Comparison of ENCODE assay signal across 15 mouse cellular contexts in the genomic region with DNA sequence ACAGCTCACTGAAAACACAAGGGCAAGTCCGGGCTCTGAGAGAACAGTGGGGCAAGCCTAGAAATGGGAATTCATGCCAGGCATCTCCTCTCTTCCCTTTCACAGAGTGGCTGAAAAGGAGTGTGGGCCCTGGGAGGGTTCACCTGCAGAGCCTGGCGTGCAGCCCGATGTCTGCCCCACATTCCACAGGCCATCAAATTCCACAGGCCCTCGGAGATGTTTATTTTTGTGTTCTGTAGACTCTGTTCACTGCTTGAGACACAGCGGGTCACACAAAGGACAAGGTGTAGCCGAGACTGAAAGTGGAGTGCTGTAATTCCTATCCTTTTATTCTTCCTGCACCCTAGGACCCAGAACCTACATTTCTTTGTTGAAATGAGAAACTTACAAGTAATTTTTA. TPM values are rescaled to one million over a fixed set of nuclear protein-coding genes. Genes with fewer than 3 reads are reported as not detected.
A peak's percentile ranks its signal among the peaks of the same experiment; 100 is the strongest.
DNase-seq lines count a peak whose midpoint lies in the region; ATAC-seq and TF ChIP-seq lines count a peak whose summit lies in the region.
"Had no signal": no experiment of that assay in that cellular context is flagged by ENCODE, and none has a peak within 500 bp of the region (broad histone marks: within the 10 kb centered on the region; RNA-seq: fewer than 3 reads in every experiment).

No protein-coding gene starts in this region.

- 33% methylated on average over 6 of the region's 6 CpGs for WGBS in heart, embryonic 10.5 days
- WGBS in lung, embryonic 14.5 days = 15% methylated on average over 6 of the region's 6 CpGs

- peak; percentile 87 for ATAC-seq in lung, embryonic 14.5 days (ENCODE audit: insufficient read depth)
- ATAC-seq in cerebellum, adult (ENCODE audit: insufficient number of reproducible peaks, low FRiP score, low TSS enrichment) = no peak
- ATAC-seq: hindbrain, postnatal 0 days; midbrain, embryonic 15.5 days had no signal

- H3K36me3 ChIP-seq in heart, embryonic 10.5 days = no peaks in the 10 kb centered on the region
- H3K36me3 ChIP-seq in lung, embryonic 14.5 days (ENCODE audit: insufficient read depth) = no peaks in the 10 kb centered on the region
- H3K36me3 ChIP-seq: midbrain, embryonic 15.5 days; neural tube, embryonic 12.5 days had no signal

- H3K9me3 ChIP-seq in heart, embryonic 10.5 days = no peaks in the 10 kb centered on the region
- no peaks in the 10 kb centered on the region for H3K9me3 ChIP-seq in lung, embryonic 14.5 days (ENCODE audit: low read depth, low read length)
- H3K9me3 ChIP-seq: midbrain, embryonic 15.5 days; neural tube, embryonic 12.5 days had no signal

- H3K4me1 ChIP-seq in heart, embryonic 10.5 days = peaks cover 12% of the 10 kb centered on the region
- 0 out of 2 replicates have a peak, but pooled peaks cover 8% of the 10 kb centered on the region for H3K4me1 ChIP-seq in lung, embryonic 14.5 days (ENCODE audit: insufficient read depth)
- H3K4me1 ChIP-seq: midbrain, embryonic 15.5 days; neural tube, embryonic 12.5 days had no signal

- no peaks in the 10 kb centered on the region for H3K27me3 ChIP-seq in heart, embryonic 10.5 days (ENCODE audit: insufficient read depth, poor library complexity, severe bottlenecking)
- H3K27me3 ChIP-seq in lung, embryonic 14.5 days (ENCODE audit: insufficient read depth, low read length) = no peaks in the 10 kb centered on the region
- H3K27me3 ChIP-seq: midbrain, embryonic 15.5 days; neural tube, embryonic 12.5 days had no signal

- no peak for DNase-seq in heart, embryonic 10.5 days (ENCODE audit: low spot score)
- no peak for DNase-seq in heart, postnatal 4 days
- DNase-seq in urinary bladder, postnatal 14 days (ENCODE audit: low spot score) = peak; percentile 9
- no peak for DNase-seq in urinary bladder, postnatal 36 days (ENCODE audit: low spot score in 2 of 2)
- peak; percentile 74 for DNase-seq in lung, embryonic 14.5 days
- no peak for DNase-seq in ovary, postnatal 10 days (ENCODE audit: low spot score)
- DNase-seq in retina, postnatal 1 day = no peak
- DNase-seq: adrenal gland, postnatal 36 days; cerebellum, adult 11-12 months; right cerebral cortex, adult 18-20 months; thymus, adult 2 months had no signal

- 0 out of 2 replicates have a peak overlapping the region, but pooled peaks have one; percentile 8 for H3K4me2 ChIP-seq in lung, embryonic 14.5 days
- H3K4me2 ChIP-seq: midbrain, embryonic 15.5 days; neural tube, embryonic 12.5 days had no signal

- H3K27ac ChIP-seq in heart, embryonic 10.5 days = peak overlapping the region; percentile 33
- peak overlapping the region; percentile 68 for H3K27ac ChIP-seq in lung, embryonic 14.5 days (ENCODE audit: low read depth)
- H3K27ac ChIP-seq: hindbrain, postnatal 0 days; midbrain, embryonic 15.5 days; neural tube, embryonic 12.5 days had no signal

- no peak overlapping the region for H3K4me3 ChIP-seq in heart, embryonic 10.5 days
- H3K4me3 ChIP-seq in lung, embryonic 14.5 days (ENCODE audit: low read depth, low read length) = no peak overlapping the region
- H3K4me3 ChIP-seq: midbrain, embryonic 15.5 days; neural tube, embryonic 12.5 days had no signal

- H3K9ac ChIP-seq in lung, embryonic 14.5 days = no peak overlapping the region
- H3K9ac ChIP-seq: midbrain, embryonic 15.5 days; neural tube, embryonic 12.5 days had no signal

- no peak for TF ChIP-seq CTCF in lung, embryonic 14.5 days (IDR thresholded peaks at IDR 0.05; ENCODE audit: low read depth)

RNA-seq across cellular contexts. Expression of gene Slc16a12, which starts 40.8 kb away (rescaled TPM):
- 19.3 and 35.1 TPM in 2 replicates for polyA plus RNA-seq in heart, embryonic 10.5 days (2016; fragmentation: Nextera tagmentation; extraction: Ambion mirVana)
- total RNA-seq in heart, postnatal 4 days (2021) = 10 to 100 TPM; 13.3 to 13.4 TPM
- polyA plus RNA-seq in lung, embryonic 14.5 days (2014; fragmentation: Nextera tagmentation; extraction: Ambion mirVana) = 13.4 and 15.4 TPM in 2 replicates

Comparison
In these comparisons a context has a peak if more than half of its experiments do, and no peak if none do; other contexts are left out.
1. DNase-seq: peak in urinary bladder, postnatal 14 days (single experiment) and lung, embryonic 14.5 days (single experiment); none in heart, embryonic 10.5 days (single experiment), heart, postnatal 4 days (single experiment), urinary bladder, postnatal 36 days (0 of 2), ovary, postnatal 10 days (single experiment) and retina, postnatal 1 day (single experiment).